Mouse (Mus musculus): ENCODE data around the gene Dnph1. TPM values are rescaled to one million over a fixed set of nuclear protein-coding genes. Genes with fewer than 3 reads are reported as not detected.

Gene Dnph1
- 1 to 10 TPM; 4.2 to 5.0 TPM for total RNA-seq (2021)
- long read RNA-seq, experiment 1, partial matches to known transcripts, result 1 of 6 reads
- long read RNA-seq, experiment 1, other reads (novel, unspliced or antisense), result 1 of 6 reads
- long read RNA-seq, experiment 2, partial matches to known transcripts, result 1 of 1 reads
- long read RNA-seq, experiment 2, other reads (novel, unspliced or antisense), result 0 of 1 reads

DNA sequence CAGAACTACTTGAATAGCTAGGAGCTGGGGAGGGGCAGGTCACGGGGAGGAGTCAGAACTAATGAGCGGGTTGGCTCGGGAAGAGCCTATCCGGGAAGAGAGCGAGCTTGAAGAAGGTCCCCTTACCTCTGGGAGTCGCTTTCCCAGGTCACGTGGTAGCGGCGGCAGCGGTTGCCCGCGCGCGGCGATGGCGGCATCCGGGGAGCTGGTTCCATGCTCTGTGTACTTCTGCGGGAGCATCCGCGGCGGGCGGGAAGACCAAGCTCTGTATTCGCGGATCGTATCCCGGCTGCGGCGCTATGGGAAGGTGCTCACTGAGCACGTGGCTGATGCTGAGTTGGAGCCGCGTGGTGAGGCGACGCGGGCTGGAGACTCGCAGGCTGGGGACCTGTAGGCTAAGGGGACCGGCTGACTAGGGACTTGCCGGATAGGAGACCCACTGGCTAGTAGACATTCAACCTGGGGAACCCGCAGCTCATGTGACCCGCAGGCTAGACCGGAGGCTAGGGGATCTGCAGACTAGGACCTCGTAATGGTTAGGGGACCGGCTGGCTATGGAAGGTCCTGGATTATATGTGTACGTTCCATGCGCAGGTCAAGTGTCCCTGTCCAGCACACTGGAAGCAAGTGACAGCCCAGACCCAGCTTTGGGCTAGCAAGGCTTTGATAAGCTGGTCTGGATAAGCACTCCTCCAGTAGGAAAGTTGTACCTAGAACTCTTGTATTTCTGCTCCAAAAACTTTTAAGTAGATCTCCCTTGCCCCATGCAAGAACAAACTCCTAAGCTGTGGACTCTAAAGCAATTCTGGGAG is at the start of gene Dnph1:
Gene Dnph1, plus strand, starts transcription at position 89 of the 812 bp plus-strand sequence.
- intact Hi-C loops (cut with DNase I), result no loop called here
- no peak for TF ChIP-seq CTCF (IDR thresholded peaks at IDR 0.05)
- peak within 1 kb of the TSS; percentile 54 for H3K4me3 ChIP-seq
- peak; percentile 78 to 82 for DNase-seq (ENCODE audit: extremely low spot score in 1 of 2, low spot score in 2 of 2)
- peak within 1 kb of the TSS; percentile 12; the same call in 1 of the 2 replicates for H3K27ac ChIP-seq

DNA sequence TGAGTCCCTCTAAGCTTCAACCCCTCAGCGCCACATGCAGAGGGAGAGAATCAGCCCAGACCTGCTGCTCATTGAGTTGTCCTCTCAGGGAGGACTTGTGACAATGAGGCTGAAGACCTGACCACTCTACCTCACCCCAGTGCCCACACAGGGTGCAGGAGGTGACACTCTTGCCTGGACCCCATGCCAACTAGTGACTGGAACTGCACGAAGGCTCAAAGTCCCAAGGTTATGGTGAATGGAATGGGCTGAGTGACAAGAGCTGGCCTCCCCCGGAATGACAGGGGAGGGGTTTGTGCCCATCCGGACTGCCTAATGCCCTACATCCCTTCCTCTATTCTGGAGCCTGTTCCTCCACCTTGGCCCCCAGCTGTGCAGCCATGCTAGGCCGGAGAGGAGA is 43.8 kb upstream of the Dnph1 start:
- H3K27ac ChIP-seq, result no peak overlapping the region
- H3K4me3 ChIP-seq, result no peak overlapping the region
- intact Hi-C loops (cut with DNase I), result no loop called here
- no peak for TF ChIP-seq CTCF (IDR thresholded peaks at IDR 0.05)
- no peak for DNase-seq (ENCODE audit: extremely low spot score in 1 of 2, low spot score in 2 of 2)

DNA sequence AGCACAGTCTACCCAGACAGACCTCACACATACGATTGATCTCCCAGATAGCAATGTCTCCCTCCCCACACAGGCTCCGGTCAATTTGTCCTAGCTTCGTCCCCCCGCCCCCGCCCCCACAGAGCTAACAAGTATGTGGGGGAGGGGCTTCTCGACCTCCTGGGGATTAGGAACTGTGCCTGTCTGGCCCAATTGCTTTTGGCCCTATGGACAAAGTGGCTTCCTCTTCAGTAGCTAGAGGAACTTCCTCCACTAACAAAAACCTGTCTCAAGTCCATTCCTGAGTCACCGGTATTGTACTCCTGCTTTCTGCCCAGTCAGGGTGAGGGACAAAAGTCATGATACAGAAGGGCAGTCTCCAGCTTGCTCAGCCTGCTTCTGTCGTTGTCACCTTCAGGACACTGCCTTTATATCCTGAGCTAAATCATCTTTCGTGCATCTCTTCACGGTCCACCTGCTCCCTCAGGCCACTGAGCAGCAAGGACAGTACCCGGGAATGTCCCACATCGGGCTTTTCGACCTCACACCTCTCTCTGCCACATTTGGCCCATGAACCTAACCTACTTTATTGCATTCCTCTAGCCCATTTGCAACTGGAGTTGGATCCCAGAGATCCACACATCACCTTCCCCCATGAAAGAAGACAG is 43.1 kb upstream of the Dnph1 start:
- no peak overlapping the region for H3K4me3 ChIP-seq
- intact Hi-C loops (cut with DNase I), result no loop called here
- H3K27ac ChIP-seq, result no peak overlapping the region
- DNase-seq (ENCODE audit: extremely low spot score in 1 of 2, low spot score in 2 of 2), result no peak
- TF ChIP-seq CTCF (IDR thresholded peaks at IDR 0.05), result no peak

DNA sequence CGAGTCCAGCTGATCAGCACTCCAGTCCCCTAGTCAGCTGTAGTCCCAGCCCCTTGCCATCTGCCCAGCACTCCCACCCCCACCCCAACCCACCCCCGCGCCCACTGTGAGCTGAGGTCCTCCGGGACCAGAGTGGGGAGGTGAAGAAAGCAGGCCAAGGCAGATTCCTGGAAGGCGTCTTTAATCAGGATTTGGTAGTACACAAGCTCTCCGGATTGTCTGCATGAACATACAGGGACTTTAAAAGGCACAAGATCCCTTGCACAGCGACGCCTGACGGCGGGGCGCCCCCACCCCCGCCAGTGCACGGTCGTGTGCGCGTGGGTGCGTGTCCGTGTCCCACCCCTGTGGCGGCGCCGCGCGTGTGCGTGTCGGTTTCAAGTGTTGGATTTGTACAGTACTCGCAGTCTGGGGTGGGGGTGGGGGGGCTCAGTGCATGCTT is 42.5 kb upstream of the Dnph1 start:
- H3K27ac ChIP-seq, result no peak overlapping the region
- DNase-seq (ENCODE audit: extremely low spot score in 1 of 2, low spot score in 2 of 2), result peak in 1 of 2 experiments; percentile 30
- H3K4me3 ChIP-seq, result no peak overlapping the region; the same call in 1 of the 2 replicates
- intact Hi-C loops (cut with DNase I), result no loop called here
- no peak; the same call in 1 of the 2 replicates for TF ChIP-seq CTCF (IDR thresholded peaks at IDR 0.05)

DNA sequence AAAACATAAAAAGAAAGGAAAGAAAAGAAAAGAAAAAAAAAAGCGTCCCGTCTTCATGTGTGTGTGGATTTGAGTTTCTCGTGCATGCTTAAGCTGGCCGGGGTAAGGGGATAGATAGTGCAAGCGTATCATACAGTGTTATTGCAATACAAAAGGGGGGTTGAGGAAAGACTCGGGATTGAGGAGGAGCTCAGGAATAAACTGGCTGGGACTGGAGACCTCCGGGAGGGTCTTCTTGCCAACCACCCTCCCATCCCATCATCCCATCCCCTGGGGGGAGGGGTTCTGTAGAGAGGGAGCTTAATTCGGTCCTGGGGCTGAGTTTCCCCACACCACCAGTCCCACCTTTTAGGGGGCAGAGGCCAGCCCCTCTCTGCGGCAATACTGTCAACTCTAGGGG is 42.0 kb upstream of the Dnph1 start:
- Histone ChIP-seq H3K27ac (no peak overlapping the region), H3K4me3 (peak overlapping the region; percentile 14; the same call in 1 of the 2 replicates)
- intact Hi-C loops (cut with DNase I), result no loop called here
- TF ChIP-seq CTCF (IDR thresholded peaks at IDR 0.05), result no peak
- DNase-seq (ENCODE audit: extremely low spot score in 1 of 2, low spot score in 2 of 2), result no peak

DNA sequence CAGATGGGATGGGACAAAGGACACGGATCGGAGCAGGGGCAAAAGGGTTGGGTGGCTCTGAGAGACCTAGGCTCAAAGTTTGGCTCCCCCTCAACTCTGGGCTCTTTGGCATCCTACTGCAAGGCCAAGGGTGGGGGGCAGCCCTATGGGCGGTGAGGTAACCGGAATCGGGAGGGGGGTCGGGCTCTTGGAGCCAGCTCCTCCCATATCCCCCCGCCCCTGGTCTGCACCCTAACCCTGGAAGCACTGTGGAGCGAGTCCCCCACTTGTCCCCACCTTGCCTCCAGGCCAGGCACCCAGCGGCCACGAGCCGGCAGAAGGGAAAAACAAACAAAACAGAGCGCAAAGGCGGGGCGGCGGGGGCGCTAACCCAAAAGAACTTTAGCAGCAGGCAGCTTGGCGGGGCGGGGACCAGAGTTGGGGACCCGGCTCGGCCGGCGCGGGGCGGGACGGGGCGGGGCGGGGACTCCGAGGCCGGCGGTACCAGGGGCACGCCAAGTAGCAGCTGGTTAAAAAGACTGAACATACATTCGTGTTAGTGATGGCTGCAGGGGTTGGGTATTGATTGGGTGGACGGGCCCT is 41.3 kb upstream of the Dnph1 start:
- peak in 1 of 2 experiments; percentile 46 for DNase-seq (ENCODE audit: extremely low spot score in 1 of 2, low spot score in 2 of 2)
- no peak for TF ChIP-seq CTCF (IDR thresholded peaks at IDR 0.05)
- intact Hi-C loops (cut with DNase I), result no loop called here
- Histone ChIP-seq H3K27ac (no peak overlapping the region), H3K4me3 (peak overlapping the region; percentile 25; the same call in 1 of the 2 replicates)

DNA sequence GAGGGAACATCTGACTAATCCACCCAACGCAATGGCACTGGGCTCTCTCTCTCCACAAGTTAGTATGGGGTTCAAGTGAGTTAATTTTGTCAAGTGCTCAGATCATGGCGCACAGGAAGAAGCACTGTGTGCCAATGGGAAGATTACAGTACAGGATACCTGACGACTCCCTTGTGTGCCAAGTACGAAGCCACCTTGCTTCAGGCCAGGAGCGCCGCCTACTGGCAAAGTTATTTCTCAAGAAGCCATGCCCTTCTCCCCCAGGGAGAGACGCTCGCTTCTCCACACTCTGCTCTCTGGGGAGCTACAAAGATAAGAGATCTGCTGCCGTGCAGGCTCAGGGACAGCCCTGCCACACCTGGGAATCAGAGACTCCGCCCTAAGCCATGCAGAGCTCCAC is 38.7 kb upstream of the Dnph1 start:
- intact Hi-C loops (cut with DNase I), result no loop called here
- Histone ChIP-seq H3K27ac (no peak overlapping the region), H3K4me3 (no peak overlapping the region)
- peak in 1 of 2 experiments; percentile 45 for DNase-seq (ENCODE audit: extremely low spot score in 1 of 2, low spot score in 2 of 2)
- TF ChIP-seq CTCF (IDR thresholded peaks at IDR 0.05), result peak; percentile 55

DNA sequence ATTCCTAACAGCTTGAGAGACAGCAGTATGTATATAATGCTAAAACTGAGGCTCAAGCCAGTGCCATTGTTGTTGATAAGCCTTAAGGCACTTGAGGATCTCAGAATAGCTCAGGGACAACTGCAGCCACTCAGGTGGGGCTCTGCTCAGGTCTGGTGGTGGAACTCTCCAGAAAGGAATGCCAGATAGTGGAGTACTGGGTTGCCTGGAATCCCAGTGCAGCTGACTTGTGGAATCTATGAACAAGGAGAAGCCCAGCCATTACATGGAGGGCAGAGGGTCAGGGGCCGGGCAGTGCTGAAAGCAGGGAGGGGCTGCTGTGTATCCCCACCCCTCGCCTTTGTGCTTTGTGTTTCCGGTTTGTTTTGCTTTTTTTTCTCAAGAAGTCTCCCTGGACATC is 38.1 kb upstream of the Dnph1 start:
- intact Hi-C loops (cut with DNase I), result no loop called here
- Histone ChIP-seq H3K27ac (no peak overlapping the region), H3K4me3 (no peak overlapping the region)
- DNase-seq (ENCODE audit: extremely low spot score in 1 of 2, low spot score in 2 of 2), result no peak
- no peak for TF ChIP-seq CTCF (IDR thresholded peaks at IDR 0.05)

DNA sequence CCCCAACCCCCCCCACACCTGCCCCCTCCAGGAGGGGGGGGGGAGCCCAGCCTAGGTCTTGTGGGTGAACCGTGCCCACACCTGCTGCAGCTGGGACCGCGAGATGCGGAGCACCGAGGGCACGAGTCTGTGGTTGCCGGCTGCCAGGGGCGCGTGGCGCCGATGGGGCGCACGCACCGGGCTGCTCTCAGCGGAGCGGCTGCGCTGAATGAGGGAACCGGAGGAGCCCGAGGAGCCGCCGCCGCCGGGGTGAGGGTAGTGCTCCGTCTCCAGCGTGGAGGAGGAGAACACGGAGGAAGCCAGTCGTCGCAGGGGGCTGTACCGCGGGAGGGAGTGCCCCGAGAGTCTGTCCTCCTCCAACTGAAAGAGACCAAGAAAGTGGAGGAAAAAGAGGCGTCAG is 35.8 kb upstream of the Dnph1 start:
- intact Hi-C loops (cut with DNase I), result no loop called here
- H3K4me3 ChIP-seq, result no peak overlapping the region
- no peak overlapping the region for H3K27ac ChIP-seq
- no peak for TF ChIP-seq CTCF (IDR thresholded peaks at IDR 0.05)
- DNase-seq (ENCODE audit: extremely low spot score in 1 of 2, low spot score in 2 of 2), result no peak

DNA sequence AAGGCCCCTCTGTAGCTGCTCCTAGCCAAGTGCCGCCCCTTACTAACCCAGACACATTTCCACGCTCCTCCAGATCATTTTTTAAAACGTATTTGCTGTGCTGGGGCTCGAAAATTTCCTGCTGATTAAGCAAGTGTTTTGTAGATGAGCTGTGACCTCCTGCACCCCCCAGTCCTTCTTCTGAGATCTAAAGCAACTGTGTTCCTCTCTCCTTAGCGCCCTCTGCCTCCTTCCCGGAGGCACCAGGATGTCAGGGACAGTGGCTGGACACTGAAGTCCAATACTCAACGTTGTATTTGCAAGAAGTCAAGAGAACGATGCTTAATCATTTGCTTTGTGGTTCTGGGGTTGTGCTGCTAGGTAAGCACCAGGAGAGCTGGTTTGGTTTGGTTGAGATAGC is 35.2 kb upstream of the Dnph1 start:
- no peak; the same call in 1 of the 2 replicates for TF ChIP-seq CTCF (IDR thresholded peaks at IDR 0.05)
- H3K4me3 ChIP-seq, result no peak overlapping the region
- intact Hi-C loops (cut with DNase I), result no loop called here
- H3K27ac ChIP-seq, result no peak overlapping the region
- no peak for DNase-seq (ENCODE audit: extremely low spot score in 1 of 2, low spot score in 2 of 2)

DNA sequence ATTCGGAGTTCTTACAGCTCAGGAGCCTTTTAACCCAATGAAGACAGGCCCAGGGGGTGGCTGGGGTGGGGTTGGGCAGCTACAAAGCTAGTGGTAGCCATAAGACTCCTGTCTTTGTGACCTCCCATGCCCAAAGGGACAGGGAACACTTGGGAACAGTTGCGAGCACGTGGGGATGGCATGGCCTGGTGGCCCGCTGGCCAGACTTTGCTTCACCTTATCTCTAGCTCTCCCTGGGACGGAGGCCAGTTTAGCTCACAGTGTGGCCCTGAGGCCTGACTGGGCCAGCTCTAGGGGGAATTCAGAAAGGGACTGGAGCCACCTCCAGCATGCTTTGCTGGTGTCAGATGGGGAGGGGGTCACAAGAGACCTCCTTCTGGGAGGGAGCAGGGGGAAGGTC is 34.3 kb upstream of the Dnph1 start:
- H3K4me3 ChIP-seq, result no peak overlapping the region

DNA sequence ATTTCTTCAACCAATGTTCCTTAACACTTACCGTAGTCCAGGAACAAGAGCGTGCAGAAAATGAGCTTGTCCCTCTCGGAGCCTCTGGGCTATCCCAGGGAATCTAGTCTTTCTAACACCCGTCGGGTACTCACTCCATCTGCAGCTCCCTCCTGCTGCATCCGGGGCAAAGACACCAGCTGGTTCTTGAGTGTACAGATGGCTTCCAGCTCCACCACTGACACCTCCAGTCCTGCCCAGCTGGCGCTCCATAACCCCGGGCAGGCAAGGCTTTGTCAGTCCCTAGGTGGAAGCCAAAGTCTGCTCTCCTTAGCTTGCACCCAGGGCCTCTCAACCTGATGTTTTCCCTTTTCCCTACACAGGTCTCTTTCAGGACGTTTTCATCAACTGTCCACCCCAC is 28.7 kb upstream of the Dnph1 start:
- H3K4me3 ChIP-seq, result no peak overlapping the region
- no peak for DNase-seq (ENCODE audit: extremely low spot score in 1 of 2, low spot score in 2 of 2)
- H3K27ac ChIP-seq, result no peak overlapping the region
- intact Hi-C loops (cut with DNase I), result no loop called here
- TF ChIP-seq CTCF (IDR thresholded peaks at IDR 0.05), result no peak

More for the DNA sequence above, 34.3 kb upstream of the Dnph1 start:
- intact Hi-C loops (cut with DNase I), result no loop called here
- TF ChIP-seq CTCF (IDR thresholded peaks at IDR 0.05), result no peak
- DNase-seq (ENCODE audit: extremely low spot score in 1 of 2, low spot score in 2 of 2), result no peak
- H3K27ac ChIP-seq, result no peak overlapping the region
